Mouse (Mus musculus): ENCODE measurements around the gene Tmcc2.

DNA sequence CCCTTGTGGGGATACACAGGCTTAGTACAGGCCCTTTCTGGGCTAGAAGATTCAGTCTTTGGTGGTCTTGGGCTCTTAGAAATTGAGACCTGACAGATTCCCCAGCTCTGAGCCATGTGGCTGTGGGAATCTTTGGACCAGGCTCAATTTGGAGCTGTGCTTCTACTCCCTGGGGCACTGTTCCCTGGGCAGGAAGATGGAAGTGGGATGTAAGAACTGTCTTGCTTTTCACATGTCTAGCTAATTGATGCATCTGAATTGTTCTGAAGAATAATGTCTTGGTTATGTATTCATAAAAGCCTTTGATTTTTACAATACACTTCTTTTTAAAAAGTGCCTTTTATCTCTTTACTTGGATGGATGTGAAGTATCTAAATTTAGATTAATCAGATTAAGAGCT is 34.5 kb upstream of the Tmcc2 start:
- no peak for TF ChIP-seq CTCF (conservative IDR thresholded peaks at IDR 0.05; ENCODE audit: low read length)
- TF ChIP-seq NANOG (IDR thresholded peaks at IDR 0.05; ENCODE audit: borderline replicate concordance, low read length), result no peak

All from E14TG2a.4 (cell line).